Mouse (Mus musculus) olfactory bulb, adult 2 months (tissue): ENCODE results near the gene Rabgap1l.

ENCODE experiments used
- CTCF ChIP-seq: fragments of 200-500 bp; IDR thresholded peaks from 2 replicates; pipeline ENCODE4 v1.5.1; 2012; ENCODE audit warnings: low read depth, mild to moderate bottlenecking, low read length, moderate library complexity; ENCODE audit not compliant: insufficient read depth
- POLR2A ChIP-seq: fragments of 200-500 bp; IDR thresholded peaks from 2 replicates; pipeline ENCODE4 v1.6.1; 2012; ENCODE audit warnings: mild to moderate bottlenecking, low read depth, low read length, moderate library complexity; ENCODE audit not compliant: insufficient read depth

GRCm38 (mm10) chr1:160334791-160335190 is 458.2 kb downstream of the Rabgap1l start:
- no peak for TF ChIP-seq CTCF
- no peak for TF ChIP-seq POLR2A
